Mouse (Mus musculus): Measurements from ENCODE around the gene Gm4724. TPM values are rescaled to one million over a fixed set of nuclear protein-coding genes. Genes with fewer than 3 reads are reported as not detected.
"Not testable (repeated sequence)": the region's sequence is repeated elsewhere in the genome, so short reads cannot be mapped to it uniquely, and the experiment has no call there.

Gm4724 gene
- total RNA-seq (2014; rRNA removed) (9.3 and 13.3 TPM in 2 replicates), polyA plus RNA-seq (2015; fragmentation: Nextera tagmentation; extraction: Ambion mirVana) (18.2 and 36.8 TPM in 2 replicates)

GRCm38 (mm10) chr2:175435707-175436106 is at the start of gene Gm4724:
TSS of gene Gm4724 (minus strand) at chr2:175435807.
- not testable (repeated sequence) for H3K36me3 ChIP-seq (ENCODE audit: insufficient read depth, low read length); H3K27me3 ChIP-seq (ENCODE audit: insufficient read depth, low read length); H3K27ac ChIP-seq; DNase-seq (ENCODE audit: low spot score); H3K9ac ChIP-seq (replicated peaks; ENCODE audit: low read length); ATAC-seq; H3K4me1 ChIP-seq (ENCODE audit: insufficient read depth, low read length); H3K4me2 ChIP-seq (ENCODE audit: low read depth, low read length); H3K4me3 ChIP-seq (ENCODE audit: low read length); H3K9me3 ChIP-seq (ENCODE audit: low read length)
- WGBS = no CpG with 5 or more reads among the region's 4 CpGs

GRCm38 (mm10) chr2:175469685-175470084 is 34.1 kb upstream of the Gm4724 start, which contains the start of gene Zfp965:
TSS of gene Zfp965 (plus strand) at chr2:175469985.
- not testable (repeated sequence) for H3K27ac ChIP-seq; H3K9ac ChIP-seq (replicated peaks; ENCODE audit: low read length); DNase-seq (ENCODE audit: low spot score); H3K36me3 ChIP-seq (ENCODE audit: insufficient read depth, low read length); H3K4me1 ChIP-seq (ENCODE audit: insufficient read depth, low read length); ATAC-seq; H3K27me3 ChIP-seq (ENCODE audit: insufficient read depth, low read length); H3K4me2 ChIP-seq (ENCODE audit: low read depth, low read length); H3K4me3 ChIP-seq (ENCODE audit: low read length); H3K9me3 ChIP-seq (ENCODE audit: low read length)
- WGBS = no CpG with 5 or more reads among the region's 6 CpGs

Other genes starting within 250 kb of the Gm4724 start
- 15.9 and 17.1 TPM in 2 replicates for gene Gm14391, start 228.9 kb downstream of the Gm4724 start, total RNA-seq (2014; rRNA removed)
- 3.1 and 9.3 TPM in 2 replicates for gene Gm14391, start 228.9 kb downstream of the Gm4724 start, polyA plus RNA-seq (2015; fragmentation: Nextera tagmentation; extraction: Ambion mirVana)
- gene Gm14440, start 160.7 kb downstream of the Gm4724 start, total RNA-seq (2014; rRNA removed) = 2.2 TPM in 1 of 2 replicates, not detected in the other
- gene Gm14440, start 160.7 kb downstream of the Gm4724 start, polyA plus RNA-seq (2015; fragmentation: Nextera tagmentation; extraction: Ambion mirVana) = not detected in 2 replicates
- 8.9 and 9.6 TPM in 2 replicates for gene Gm4631, start 97.6 kb downstream of the Gm4724 start, total RNA-seq (2014; rRNA removed)
- 7.8 and 8.6 TPM in 2 replicates for gene Gm4631, start 97.6 kb downstream of the Gm4724 start, polyA plus RNA-seq (2015; fragmentation: Nextera tagmentation; extraction: Ambion mirVana)
- gene Zfp968, start 63.4 kb downstream of the Gm4724 start, total RNA-seq (2014; rRNA removed) = 2.0 and 3.1 TPM in 2 replicates
- 4.9 and 5.8 TPM in 2 replicates for gene Zfp968, start 63.4 kb downstream of the Gm4724 start, polyA plus RNA-seq (2015; fragmentation: Nextera tagmentation; extraction: Ambion mirVana)
- 8.6 and 10.0 TPM in 2 replicates for gene Zfp965, start 34.2 kb upstream of the Gm4724 start, total RNA-seq (2014; rRNA removed)
- 8.2 and 13.9 TPM in 2 replicates for gene Zfp965, start 34.2 kb upstream of the Gm4724 start, polyA plus RNA-seq (2015; fragmentation: Nextera tagmentation; extraction: Ambion mirVana)
- gene Gm11007, start 208.2 kb upstream of the Gm4724 start, total RNA-seq (2014; rRNA removed) = not detected in 2 replicates
- gene Gm11007, start 208.2 kb upstream of the Gm4724 start, polyA plus RNA-seq (2015; fragmentation: Nextera tagmentation; extraction: Ambion mirVana) = not detected in 2 replicates